Mouse (Mus musculus) adrenal gland, adult 2 months (tissue): ENCODE measurements around the gene Ankrd23. TPM values are rescaled to one million over a fixed set of nuclear protein-coding genes. Genes with fewer than 3 reads are reported as not detected.
"Not testable (repeated sequence)": the region's sequence is repeated elsewhere in the genome, so short reads cannot be mapped to it uniquely, and the experiment has no call there.

Source experiments
- DNase-seq: peaks from one replicate; pipeline ENCODE4 v3.0.0; 2021
- long read RNA-seq: library from polyadenylated mRNA; stranded (forward); transcript quantifications from one replicate; pipeline ENCODE4 v2.0.0, GENCODE M21; 2021
- polyA plus RNA-seq: library from polyadenylated mRNA; depleted of rRNA; stranded (reverse); fragments of >200 nt; gene quantifications from 2 replicates; pipeline ENCODE4 v1.2.3, GENCODE M21; 2012; rRNA removed
- total RNA-seq, 2 experiments: library from RNA; stranded (reverse); gene quantifications; 2 replicates each; pipeline ENCODE4 v1.2.3; 2021

Ankrd23 gene
- total RNA-seq (10 to 100 TPM in 1 of 2 experiments, 1 to 10 TPM in 1; 6.9 to 11.2 TPM), polyA plus RNA-seq (16.5 and 19.9 TPM in 2 replicates)
- long read RNA-seq, partial matches to known transcripts = 0 of 1 reads
- long read RNA-seq, other reads (novel, unspliced or antisense) = 1 of 1 reads

GRCm38 (mm10) chr1:36536783-36537182 is at the start of gene Ankrd23:
Gene Ankrd23 (minus strand): TSS chr1:36536883.
- DNase-seq = not testable (repeated sequence)

GRCm38 (mm10) chr1:36586288-36586687 is 49.6 kb upstream of the Ankrd23 start:
- DNase-seq = no peak

- peak; percentile 55 for DNase-seq
These were observed 46.9 kb upstream of the Ankrd23 start for GRCm38 (mm10) chr1:36583408-36584116.

GRCm38 (mm10) chr1:36582211-36582610 is 45.5 kb upstream of the Ankrd23 start:
- DNase-seq = no peak

- DNase-seq = no peak
These were observed 44.6 kb upstream of the Ankrd23 start for GRCm38 (mm10) chr1:36581260-36581659.

- DNase-seq = peak; percentile 64
These were observed 43.9 kb upstream of the Ankrd23 start for GRCm38 (mm10) chr1:36580384-36581207.

GRCm38 (mm10) chr1:36579974-36580383 is 43.3 kb upstream of the Ankrd23 start:
- no peak for DNase-seq

GRCm38 (mm10) chr1:36576991-36577675 is 40.5 kb upstream of the Ankrd23 start:
- DNase-seq = no peak

- DNase-seq = no peak
These were observed 38.7 kb upstream of the Ankrd23 start for GRCm38 (mm10) chr1:36575347-36575746.

GRCm38 (mm10) chr1:36574196-36574955 is 37.7 kb upstream of the Ankrd23 start:
- no peak for DNase-seq

GRCm38 (mm10) chr1:36573524-36573923 is 36.8 kb upstream of the Ankrd23 start:
- no peak for DNase-seq

GRCm38 (mm10) chr1:36572709-36573108 is 36.0 kb upstream of the Ankrd23 start:
- DNase-seq = no peak

GRCm38 (mm10) chr1:36572140-36572700 is 35.5 kb upstream of the Ankrd23 start:
- DNase-seq = no peak

GRCm38 (mm10) chr1:36571627-36572026 is 34.9 kb upstream of the Ankrd23 start:
- DNase-seq = peak; percentile 87

- DNase-seq = no peak
These were observed 33.6 kb upstream of the Ankrd23 start for GRCm38 (mm10) chr1:36570320-36570719.

GRCm38 (mm10) chr1:36569694-36570276 is 33.1 kb upstream of the Ankrd23 start:
- peak; percentile 43 for DNase-seq

GRCm38 (mm10) chr1:36568776-36569175 is 32.1 kb upstream of the Ankrd23 start:
- peak; percentile 64 for DNase-seq

- DNase-seq = no peak
These were observed 31.3 kb upstream of the Ankrd23 start for GRCm38 (mm10) chr1:36567818-36568603.

- DNase-seq = no peak
These were observed 29.7 kb upstream of the Ankrd23 start for GRCm38 (mm10) chr1:36566425-36566824.

GRCm38 (mm10) chr1:36564101-36564500 is 27.4 kb upstream of the Ankrd23 start:
- peak; percentile 56 for DNase-seq
